In genomic region chr7:3707027-3707426, GRCm38 (mm10) we compare ENCODE assay signal across 8 mouse cellular contexts. TPM values are rescaled to one million over a fixed set of nuclear protein-coding genes. Genes with fewer than 3 reads are reported as not detected.
A peak's percentile ranks its signal among the peaks of the same experiment; 100 is the strongest.
DNase-seq lines count a peak whose midpoint lies in the region; ATAC-seq lines count a peak whose summit lies in the region.

No protein-coding gene starts in this region.

- 52% methylated on average over 4 of the region's 4 CpGs for WGBS in embryonic facial prominence, embryonic 14.5 days
- WGBS in liver, embryonic 16.5 days (ENCODE audit: insufficient replicate concordance): 12% methylated on average over 4 of the region's 4 CpGs

- H3K27me3 ChIP-seq in embryonic facial prominence, embryonic 14.5 days (replicated peaks; ENCODE audit: control insufficient read depth, insufficient read depth, low read length): no peaks in the 10 kb centered on the region
- no peaks in the 10 kb centered on the region for H3K27me3 ChIP-seq in liver, embryonic 16.5 days (ENCODE audit: control insufficient read depth, insufficient read depth, low read depth, low read length)

- no peaks in the 10 kb centered on the region for H3K9me3 ChIP-seq in embryonic facial prominence, embryonic 14.5 days (ENCODE audit: control insufficient read depth, low read length)
- H3K9me3 ChIP-seq in liver, embryonic 16.5 days (replicated peaks; ENCODE audit: control insufficient read depth, low read length): no peaks in the 10 kb centered on the region

- peaks cover 4% of the 10 kb centered on the region; the same call in 1 of the 2 replicates for H3K4me1 ChIP-seq in embryonic facial prominence, embryonic 14.5 days (ENCODE audit: control insufficient read depth, insufficient read depth, low read length)
- peaks cover 17% of the 10 kb centered on the region for H3K4me1 ChIP-seq in liver, embryonic 16.5 days (ENCODE audit: control insufficient read depth, low read depth, low read length)

- peak overlapping the region; percentile 83 for H3K4me2 ChIP-seq in embryonic facial prominence, embryonic 14.5 days (ENCODE audit: low read depth, low read length)
- no peak overlapping the region for H3K4me2 ChIP-seq in liver, embryonic 16.5 days (ENCODE audit: low read depth, low read length)

- peaks cover 38% of the 10 kb centered on the region for H3K36me3 ChIP-seq in embryonic facial prominence, embryonic 14.5 days (ENCODE audit: control insufficient read depth, insufficient read depth, low read length)
- peaks cover 25% of the 10 kb centered on the region for H3K36me3 ChIP-seq in liver, embryonic 16.5 days (ENCODE audit: control insufficient read depth, insufficient read depth)

- peak; percentile 19 to 66 for DNase-seq in heart, adult 18-20 months
- DNase-seq in heart, postnatal 25 days (ENCODE audit: low spot score): no peak
- peak; percentile 40 to 49 for DNase-seq in B cell, adult 2 months
- peak; percentile 10 for DNase-seq in embryonic facial prominence, embryonic 14.5 days (ENCODE audit: low spot score)
- DNase-seq in yolk sac, embryonic 10.5 days (ENCODE audit: low spot score): no peak
- DNase-seq in frontal cortex, postnatal 14 days (ENCODE audit: low spot score in 2 of 2): no peak
- no peak for DNase-seq in gastrocnemius, postnatal 36 days

- H3K4me3 ChIP-seq in embryonic facial prominence, embryonic 14.5 days (ENCODE audit: low read depth, low read length): no peak overlapping the region
- H3K4me3 ChIP-seq in liver, embryonic 16.5 days (ENCODE audit: low read depth, low read length): no peak overlapping the region

- no peak for ATAC-seq in embryonic facial prominence, embryonic 14.5 days (ENCODE audit: low read depth)
- ATAC-seq in liver, embryonic 16.5 days (ENCODE audit: low read depth): no peak

- intact Hi-C loops in heart, postnatal 25 days (cut with DNase I): loop anchor here (2.0 to 10.0 kb wide), 4 partner anchors 30 to 948 kb away; partner anchors contain the start of genes Leng9, Ppp6r1 and Tmc4
- intact Hi-C loops in gastrocnemius, postnatal 36 days (cut with DNase I): loop anchor here (10.0 kb wide), 1 partner anchor 428 kb away; the partner anchor contains the start of gene Leng8

- no peak overlapping the region for H3K27ac ChIP-seq in embryonic facial prominence, embryonic 14.5 days (replicated peaks; ENCODE audit: low read depth, low read length)
- peak overlapping the region; percentile 63 for H3K27ac ChIP-seq in liver, embryonic 16.5 days (ENCODE audit: low read length)

- H3K9ac ChIP-seq in embryonic facial prominence, embryonic 14.5 days (ENCODE audit: low read depth, low read length): peak overlapping the region; percentile 5; the same call in 1 of the 2 replicates
- H3K9ac ChIP-seq in liver, embryonic 16.5 days (ENCODE audit: low read depth, low read length): no peak overlapping the region

RNA-seq across cellular contexts. Expression of gene Rps9, which starts 3.2 kb away (rescaled TPM):
- total RNA-seq in heart, adult 18-20 months (2021): 100 to 1,000 TPM; 640 to 688 TPM
- 100 to 1,000 TPM; 589 to 617 TPM for total RNA-seq in heart, postnatal 25 days (2021)
- polyA plus RNA-seq in embryonic facial prominence, embryonic 14.5 days (2014; fragmentation: Nextera tagmentation; extraction: Ambion mirVana): 1,544 and 1,554 TPM in 2 replicates
- 666 and 772 TPM in 2 replicates for polyA plus RNA-seq in liver, embryonic 16.5 days (2015; fragmentation: Nextera tagmentation; extraction: Ambion mirVana)
- total RNA-seq in gastrocnemius, postnatal 36 days (2021): 100 to 1,000 TPM; 353 to 420 TPM

RNA-seq across cellular contexts. Expression of gene Pirb, which starts 13.2 kb away (rescaled TPM):
- 1 to 10 TPM; 1.5 to 2.0 TPM for total RNA-seq in heart, adult 18-20 months (2021)
- 1 to 10 TPM; 1.3 to 2.1 TPM for total RNA-seq in heart, postnatal 25 days (2021)
- polyA plus RNA-seq in embryonic facial prominence, embryonic 14.5 days (2014; fragmentation: Nextera tagmentation; extraction: Ambion mirVana): 0.92 and 0.97 TPM in 2 replicates
- 6.0 and 7.4 TPM in 2 replicates for polyA plus RNA-seq in liver, embryonic 16.5 days (2015; fragmentation: Nextera tagmentation; extraction: Ambion mirVana)
- under 1 TPM; 0.61 to 0.89 TPM for total RNA-seq in gastrocnemius, postnatal 36 days (2021)

RNA-seq across cellular contexts. Expression of gene Mboat7, which starts 13.7 kb away (rescaled TPM):
- 10 to 100 TPM; 19.8 to 21.5 TPM for total RNA-seq in heart, adult 18-20 months (2021)
- total RNA-seq in heart, postnatal 25 days (2021): 10 to 100 TPM; 17.1 to 17.9 TPM
- 44.5 and 45.6 TPM in 2 replicates for polyA plus RNA-seq in embryonic facial prominence, embryonic 14.5 days (2014; fragmentation: Nextera tagmentation; extraction: Ambion mirVana)
- 19.0 and 22.0 TPM in 2 replicates for polyA plus RNA-seq in liver, embryonic 16.5 days (2015; fragmentation: Nextera tagmentation; extraction: Ambion mirVana)
- total RNA-seq in gastrocnemius, postnatal 36 days (2021): 10 to 100 TPM in 1 of 2 experiments, 1 to 10 TPM in 1; 8.4 to 10.2 TPM

RNA-seq across cellular contexts. Expression of gene Tsen34, which starts 14.4 kb away (rescaled TPM):
- 10 to 100 TPM; 68.7 to 70.3 TPM for total RNA-seq in heart, adult 18-20 months (2021)
- total RNA-seq in heart, postnatal 25 days (2021): 10 to 100 TPM; 68.3 to 73.4 TPM
- 244 and 268 TPM in 2 replicates for polyA plus RNA-seq in embryonic facial prominence, embryonic 14.5 days (2014; fragmentation: Nextera tagmentation; extraction: Ambion mirVana)
- 41.1 and 41.9 TPM in 2 replicates for polyA plus RNA-seq in liver, embryonic 16.5 days (2015; fragmentation: Nextera tagmentation; extraction: Ambion mirVana)
- total RNA-seq in gastrocnemius, postnatal 36 days (2021): 10 to 100 TPM; 26.6 to 27.9 TPM

RNA-seq across cellular contexts. Expression of gene Tmc4, which starts 29.7 kb away (rescaled TPM):
- 1 to 10 TPM; 1.1 to 1.4 TPM for total RNA-seq in heart, adult 18-20 months (2021)
- total RNA-seq in heart, postnatal 25 days (2021): under 1 TPM; 0.45 to 0.83 TPM
- polyA plus RNA-seq in embryonic facial prominence, embryonic 14.5 days (2014; fragmentation: Nextera tagmentation; extraction: Ambion mirVana): 6.1 and 7.6 TPM in 2 replicates
- 4.5 and 4.6 TPM in 2 replicates for polyA plus RNA-seq in liver, embryonic 16.5 days (2015; fragmentation: Nextera tagmentation; extraction: Ambion mirVana)
- under 1 TPM; 0.43 to 0.94 TPM for total RNA-seq in gastrocnemius, postnatal 36 days (2021)

Comparison
In these comparisons a context has a peak if more than half of its experiments do, and no peak if none do; other contexts are left out.
1. DNase-seq: peak in heart, adult 18-20 months (2 of 2), B cell, adult 2 months (2 of 2) and embryonic facial prominence, embryonic 14.5 days (single experiment); none in heart, postnatal 25 days (single experiment), yolk sac, embryonic 10.5 days (single experiment), frontal cortex, postnatal 14 days (0 of 2) and gastrocnemius, postnatal 36 days (0 of 2).